Mouse (Mus musculus) lung, postnatal 14 days (tissue): Measurements from ENCODE around the gene Syt2.

Experiments used
- DNase-seq: peaks from one replicate; pipeline ENCODE4 v3.0.0; 2021

Syt2 gene

GRCm38 (mm10) chr1:134774728-134775287 is 128.3 kb downstream of the Syt2 start:
- no peak for DNase-seq

GRCm38 (mm10) chr1:134775631-134776030 is 129.2 kb downstream of the Syt2 start:
- no peak for DNase-seq

GRCm38 (mm10) chr1:134777201-134777885 is 130.9 kb downstream of the Syt2 start:
- no peak for DNase-seq

- DNase-seq, result no peak
These were observed 131.6 kb downstream of the Syt2 start for GRCm38 (mm10) chr1:134777936-134778548.

GRCm38 (mm10) chr1:134782797-134783196 is 136.3 kb downstream of the Syt2 start:
- DNase-seq, result no peak

GRCm38 (mm10) chr1:134783958-134784357 is 137.5 kb downstream of the Syt2 start:
- peak; percentile 18 for DNase-seq

- no peak for DNase-seq
These were observed 138.0 kb downstream of the Syt2 start for GRCm38 (mm10) chr1:134784481-134784880.

- no peak for DNase-seq
These were observed 138.4 kb downstream of the Syt2 start for GRCm38 (mm10) chr1:134784911-134785310.

GRCm38 (mm10) chr1:134788096-134788495 is 141.6 kb downstream of the Syt2 start:
- DNase-seq, result no peak

DNA sequence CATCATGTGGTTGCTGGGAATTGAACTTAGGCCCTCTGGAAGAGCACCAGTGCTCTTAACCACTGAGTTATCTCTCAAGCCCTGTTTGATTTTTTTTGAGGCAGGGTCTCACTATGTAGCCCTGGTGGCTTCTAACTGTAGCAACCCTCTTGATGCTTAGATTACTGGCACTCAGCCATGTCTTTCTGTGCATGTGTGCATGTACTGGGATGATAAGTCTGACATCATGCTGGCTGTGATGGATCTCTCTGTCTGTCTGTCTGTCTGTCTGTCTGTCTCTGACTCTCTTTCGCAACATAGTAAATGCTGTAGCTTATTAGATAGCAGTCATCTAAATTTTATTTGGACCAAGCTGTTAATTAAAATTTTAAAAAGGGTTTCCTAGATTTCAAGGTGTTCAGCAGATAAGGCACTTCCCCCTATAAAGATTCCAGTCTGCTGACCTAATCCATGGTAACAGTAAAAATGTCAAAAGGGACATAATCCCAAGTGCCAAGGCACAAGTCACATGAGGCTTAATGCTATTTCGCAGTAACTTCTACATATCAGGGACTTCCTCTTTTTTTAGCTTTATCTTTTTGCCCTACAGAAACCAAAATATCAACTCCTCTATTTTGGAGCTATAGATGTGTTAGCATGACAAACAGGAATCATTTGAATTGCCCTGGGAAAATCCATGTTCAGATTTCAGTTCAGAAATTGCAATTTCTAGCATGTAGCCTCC is 144.4 kb downstream of the Syt2 start:
- DNase-seq, result no peak

- DNase-seq, result no peak
These were observed 145.0 kb downstream of the Syt2 start for GRCm38 (mm10) chr1:134791456-134791855.

- no peak for DNase-seq
These were observed 149.6 kb downstream of the Syt2 start for GRCm38 (mm10) chr1:134796076-134796475.

DNA sequence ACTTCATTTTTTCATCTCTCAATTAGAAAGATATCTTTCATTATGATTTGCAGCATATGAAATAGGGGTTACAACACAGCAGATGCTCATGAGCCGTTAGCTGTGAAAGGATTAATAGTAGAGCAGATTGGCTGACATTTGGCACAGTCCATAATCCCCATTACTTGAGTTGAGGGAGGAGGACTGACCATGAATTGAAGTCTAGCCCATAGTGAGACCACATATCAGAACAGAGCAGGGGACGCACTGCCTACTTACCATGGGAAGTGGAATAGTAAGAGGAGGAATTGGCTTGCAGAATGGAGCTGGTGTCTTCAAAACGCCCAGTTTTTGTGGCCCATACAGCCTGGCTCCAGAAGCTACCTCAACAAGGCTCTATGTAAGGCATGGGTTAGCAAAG is 150.1 kb downstream of the Syt2 start:
- DNase-seq, result no peak

DNA sequence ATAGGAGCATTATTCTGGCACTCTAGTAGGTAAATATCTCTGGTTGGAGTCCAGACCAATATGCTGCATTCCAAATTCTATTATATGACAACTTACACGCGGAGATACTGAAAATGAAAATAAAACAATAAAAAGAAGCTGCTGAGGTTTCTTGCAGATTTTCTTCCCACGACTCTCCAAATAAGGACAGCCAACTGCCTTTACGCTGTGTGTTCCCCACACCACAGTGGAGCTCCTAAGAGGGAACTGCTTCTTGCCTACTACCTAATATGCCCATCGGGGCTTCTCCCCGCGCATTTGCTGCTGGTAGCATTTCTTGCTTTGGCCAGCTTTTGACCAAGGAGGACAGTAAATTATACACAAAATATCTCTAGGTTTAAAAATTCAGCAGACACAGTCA is 155.3 kb downstream of the Syt2 start:
- DNase-seq, result peak; percentile 22

DNA sequence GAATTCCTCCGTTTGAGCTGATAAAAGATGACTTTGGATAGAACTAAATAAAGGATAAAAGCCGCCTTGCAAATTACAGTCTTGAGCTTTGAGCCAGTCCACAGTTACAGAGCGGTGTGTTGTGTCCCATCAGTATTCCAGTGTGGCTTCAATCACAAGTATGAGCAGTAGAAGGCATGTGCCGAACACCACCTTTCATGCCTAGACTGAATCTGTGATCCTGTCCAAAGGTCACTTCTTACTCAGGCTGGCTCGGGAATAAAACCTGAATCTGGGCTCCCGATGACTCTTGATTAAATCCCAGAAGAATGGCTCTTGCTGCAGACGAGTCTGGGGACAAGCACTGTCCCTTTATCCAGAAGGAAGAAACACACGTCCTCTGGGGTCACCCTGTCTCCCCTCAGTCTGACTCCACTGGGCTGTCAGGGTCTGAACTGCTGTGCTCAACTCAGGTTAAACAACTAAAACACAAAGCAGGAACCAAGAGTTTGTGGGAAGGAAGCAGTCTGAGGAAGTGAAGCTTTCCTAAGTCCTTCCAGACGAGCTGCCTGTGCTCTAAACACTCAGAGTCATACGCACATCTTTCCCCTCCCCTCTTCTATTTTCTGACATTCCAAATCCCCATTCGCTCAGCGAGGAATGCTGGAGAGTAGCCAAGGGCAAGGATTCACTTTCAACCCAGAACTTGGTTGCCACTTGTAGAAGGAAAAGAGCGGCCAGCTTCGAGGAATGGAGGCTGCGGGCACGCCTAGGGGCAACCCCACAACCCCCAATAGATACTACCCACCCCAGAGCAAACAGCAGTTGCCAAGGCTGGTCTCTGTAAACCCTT is 157.0 kb downstream of the Syt2 start:
- peak; percentile 80 for DNase-seq

DNA sequence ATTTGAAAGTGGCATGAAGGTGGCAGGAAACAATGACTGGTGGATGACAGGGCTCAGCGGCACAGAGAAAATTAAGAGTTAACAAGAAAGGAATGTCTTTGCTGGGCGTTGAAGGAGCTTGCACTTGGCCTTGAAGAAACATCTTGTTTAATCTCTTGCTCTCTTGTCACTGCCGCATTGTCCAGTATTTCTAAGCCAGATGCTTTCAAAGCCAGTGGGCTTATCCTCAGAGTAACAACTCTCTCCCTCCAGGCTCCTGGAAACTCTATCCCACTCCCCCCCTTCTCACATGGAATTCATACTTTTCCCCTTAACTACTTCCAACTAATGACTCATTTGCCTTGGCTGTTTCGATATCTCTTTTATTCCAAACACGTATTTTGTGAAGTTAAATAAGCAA is 157.9 kb downstream of the Syt2 start:
- peak; percentile 27 for DNase-seq

GRCm38 (mm10) chr1:134805471-134805870 is 159.0 kb downstream of the Syt2 start:
- no peak for DNase-seq
